Mouse (Mus musculus) colon, adult 2 months (tissue): ENCODE data around the gene Slc35f6. TPM values are rescaled to one million over a fixed set of nuclear protein-coding genes. Genes with fewer than 3 reads are reported as not detected.

Experiments
- polyA plus RNA-seq: library from polyadenylated mRNA; depleted of rRNA; stranded (reverse); fragments of >200 nt; gene quantifications from 2 replicates; pipeline ENCODE4 v1.2.3, GENCODE M21; 2012; rRNA removed

The Slc35f6 gene
- 83.3 and 142 TPM in 2 replicates for polyA plus RNA-seq

GRCm38 (mm10) chr5:30647815-30648560, at the start of gene Slc35f6:
TSS of gene Slc35f6 (plus strand) at chr5:30647933.

GRCm38 (mm10) chr5:30666391-30667195, 18.9 kb downstream of the Slc35f6 start, which contains the start of gene Cenpa:
TSS of gene Cenpa (plus strand) at chr5:30666777.

Other genes starting within 250 kb of the Slc35f6 start
- 0.01 and 0.05 TPM in 2 replicates for gene Otof, start 186.0 kb upstream of the Slc35f6 start, polyA plus RNA-seq
- 0.17 TPM in 1 of 2 replicates, not detected in the other for gene 1700001C02Rik, start 181.9 kb upstream of the Slc35f6 start, polyA plus RNA-seq
- gene Cib4, start 102.1 kb upstream of the Slc35f6 start, polyA plus RNA-seq, result not detected in 2 replicates
- gene Kcnk3, start 59.8 kb upstream of the Slc35f6 start, polyA plus RNA-seq, result 14.4 and 23.2 TPM in 2 replicates
- gene Cenpa, start 18.8 kb downstream of the Slc35f6 start, polyA plus RNA-seq, result 31.4 and 36.9 TPM in 2 replicates
- 2.0 and 2.4 TPM in 2 replicates for gene Dpysl5, start 63.6 kb downstream of the Slc35f6 start, polyA plus RNA-seq
- gene Mapre3, start 166.7 kb downstream of the Slc35f6 start, polyA plus RNA-seq, result 33.9 and 41.8 TPM in 2 replicates
- gene Tmem214, start 220.1 kb downstream of the Slc35f6 start, polyA plus RNA-seq, result 111 and 117 TPM in 2 replicates
- gene Agbl5, start 240.8 kb downstream of the Slc35f6 start, polyA plus RNA-seq, result 15.6 and 21.2 TPM in 2 replicates